Mouse (Mus musculus): ENCODE results near the gene Tbc1d7. TPM values are rescaled to one million over a fixed set of nuclear protein-coding genes. Genes with fewer than 3 reads are reported as not detected.
A peak's percentile ranks its signal among the peaks of the same experiment; 100 is the strongest.

The Tbc1d7 gene
- total RNA-seq, 1 experiment from 2014 or later = 21.5 TPM

DNA sequence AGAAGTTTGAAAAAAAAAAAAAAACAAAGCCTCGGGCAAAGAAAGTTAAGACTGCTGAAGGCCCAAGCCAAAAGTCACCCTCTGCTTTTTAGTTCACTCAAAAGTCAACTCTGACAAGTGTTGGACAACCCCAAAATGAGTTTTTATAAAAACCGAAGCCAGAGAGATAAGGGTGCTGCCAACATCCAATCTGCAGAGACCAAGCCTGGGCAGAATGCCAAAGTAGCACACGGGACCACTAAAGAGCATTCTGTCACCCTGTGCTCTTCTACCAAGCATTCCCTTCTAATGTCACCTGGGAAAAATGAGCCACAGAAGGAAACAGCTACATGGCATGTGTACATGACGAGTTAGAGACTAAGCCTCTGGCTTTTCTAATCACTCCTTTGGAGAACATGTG lies 36.8 kb downstream of the Tbc1d7 start:
- no peak for DNase-seq

DNA sequence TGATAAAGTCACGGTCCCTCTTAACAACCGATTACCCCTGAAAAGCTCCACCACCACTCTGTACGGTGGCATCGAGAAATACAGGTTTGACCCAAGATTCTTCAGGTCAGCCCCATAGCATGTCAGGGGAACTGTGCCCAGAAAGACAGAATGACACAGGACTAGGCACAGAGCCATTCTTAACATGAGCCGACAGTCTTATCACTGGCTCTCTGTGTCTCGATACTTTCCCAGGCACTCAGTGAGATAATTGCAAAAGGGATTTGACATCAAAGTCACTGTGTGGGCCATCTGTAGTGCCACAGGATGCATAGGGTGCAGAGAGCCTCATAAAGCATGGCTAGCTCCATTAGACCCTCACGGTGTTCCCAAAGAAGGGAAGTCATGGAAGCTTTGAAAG lies 37.9 kb downstream of the Tbc1d7 start:
- no peak for DNase-seq

DNA sequence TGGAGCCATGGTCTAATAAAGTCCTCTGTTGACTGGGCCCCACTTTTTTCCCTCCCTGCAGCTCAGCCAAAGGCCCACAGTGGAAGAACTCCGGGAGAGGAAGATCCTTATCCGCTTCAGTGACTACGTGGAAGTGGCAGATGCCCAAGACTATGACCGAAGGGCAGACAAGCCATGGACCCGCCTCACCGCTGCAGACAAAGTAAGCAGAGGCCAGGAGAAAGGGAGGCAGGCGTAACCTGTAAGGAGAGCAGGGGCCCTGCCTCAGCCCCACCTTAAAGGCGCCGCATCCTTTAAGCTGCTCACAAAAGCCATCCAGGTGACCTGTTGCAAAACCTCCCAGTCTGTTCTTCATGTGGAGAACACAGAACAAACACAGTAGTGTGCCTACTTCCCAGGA lies 38.4 kb downstream of the Tbc1d7 start:
- no peak for DNase-seq

DNA sequence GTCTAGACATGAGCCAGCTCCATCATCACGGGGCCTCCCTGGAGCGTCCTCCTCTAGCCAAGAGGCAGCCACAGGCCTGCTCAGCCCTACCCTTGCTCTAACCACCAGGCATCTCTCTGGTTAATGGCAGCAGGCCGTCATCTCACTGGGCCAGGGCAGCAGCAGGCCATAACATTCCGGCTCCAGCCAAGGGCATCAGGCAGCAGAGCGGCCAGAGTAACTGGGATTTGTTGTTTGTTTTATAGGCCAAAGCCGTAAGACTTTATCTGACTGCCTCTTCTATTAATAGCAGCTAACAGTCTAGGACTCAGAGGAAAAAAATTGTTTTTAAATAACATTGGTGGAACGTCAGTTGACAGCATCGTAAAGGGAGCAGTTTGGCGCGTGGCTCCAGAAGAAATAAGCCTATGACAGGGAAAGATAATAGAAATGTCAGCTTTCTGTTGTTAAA lies 39.5 kb downstream of the Tbc1d7 start:
- no peak for DNase-seq

DNA sequence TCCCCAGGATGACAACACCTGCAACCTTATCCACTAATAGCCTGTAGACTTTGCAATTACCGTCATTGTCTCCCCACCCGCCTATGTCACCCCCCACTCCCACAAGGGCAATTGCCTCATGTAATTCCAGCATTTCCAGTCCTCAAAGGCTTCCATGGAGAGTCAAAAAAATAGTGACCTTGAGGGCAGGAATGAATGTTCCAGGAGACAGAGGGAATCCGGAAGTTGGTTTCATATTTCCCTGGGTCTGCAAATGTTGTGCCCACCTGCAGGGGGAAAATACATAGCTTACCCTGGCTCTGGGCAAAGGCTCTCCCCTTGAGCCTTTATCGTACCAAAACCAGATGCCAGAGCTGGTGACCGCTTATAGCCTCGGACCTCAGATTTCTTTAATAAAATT lies 41.1 kb downstream of the Tbc1d7 start:
- no peak for DNase-seq

DNA sequence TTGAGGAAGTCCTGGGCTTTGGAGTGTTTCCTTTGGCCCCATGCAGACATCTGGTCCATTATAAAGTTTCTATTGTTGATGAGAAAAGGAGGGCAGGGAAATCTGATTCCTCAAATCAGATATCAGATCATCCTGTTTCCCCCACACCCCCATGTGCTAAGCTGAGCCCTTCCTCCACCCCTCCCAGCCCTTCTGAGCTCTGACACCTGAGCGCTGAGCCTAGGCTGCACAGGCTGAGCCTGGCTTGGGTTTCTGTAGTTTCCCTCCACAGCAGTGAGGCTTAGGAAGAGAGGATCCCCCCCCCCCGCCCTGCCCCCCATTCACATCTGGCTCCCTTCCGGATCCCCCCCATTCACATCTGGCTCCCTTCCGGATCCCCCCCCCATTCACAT lies 46.6 kb downstream of the Tbc1d7 start:
- no peak for DNase-seq

DNA sequence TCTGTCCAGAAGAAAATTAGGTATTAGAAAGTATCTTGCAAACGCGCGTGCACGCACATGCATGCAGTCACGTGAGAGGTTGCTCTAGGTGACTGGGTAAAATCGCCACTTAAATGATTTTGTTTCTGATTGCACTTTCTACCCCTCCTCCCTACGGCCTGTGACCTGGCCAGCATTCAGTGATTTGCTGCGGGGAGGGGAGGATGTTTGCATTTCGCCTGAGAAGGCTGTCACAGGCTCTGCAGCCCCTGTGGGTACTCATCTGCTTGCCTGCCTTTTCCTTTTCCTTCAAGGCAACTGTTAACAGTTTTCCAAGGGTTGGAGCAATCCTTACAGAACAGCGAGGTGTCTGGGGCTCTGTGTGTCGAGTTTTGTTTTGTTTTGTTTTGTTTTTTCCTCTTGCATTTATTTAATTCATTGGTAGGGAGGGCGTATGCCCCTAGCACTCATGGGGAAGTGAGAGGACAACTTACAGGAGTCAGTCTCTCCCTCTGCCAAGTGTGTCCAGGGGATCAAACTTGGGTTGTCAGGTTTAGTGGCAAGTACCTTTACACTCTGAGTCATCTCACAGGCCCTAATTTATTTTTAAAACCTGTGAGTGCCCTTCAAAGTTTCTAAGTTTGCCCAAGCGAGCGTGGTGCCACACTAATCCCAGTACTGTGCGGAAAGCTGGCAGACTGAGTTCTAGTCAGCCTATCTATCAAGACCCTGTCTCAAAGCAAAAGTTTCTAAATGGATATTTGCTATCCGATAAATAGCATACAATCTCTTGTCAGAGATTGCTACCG lies 47.2 kb downstream of the Tbc1d7 start:
- DNase-seq = no peak

DNA sequence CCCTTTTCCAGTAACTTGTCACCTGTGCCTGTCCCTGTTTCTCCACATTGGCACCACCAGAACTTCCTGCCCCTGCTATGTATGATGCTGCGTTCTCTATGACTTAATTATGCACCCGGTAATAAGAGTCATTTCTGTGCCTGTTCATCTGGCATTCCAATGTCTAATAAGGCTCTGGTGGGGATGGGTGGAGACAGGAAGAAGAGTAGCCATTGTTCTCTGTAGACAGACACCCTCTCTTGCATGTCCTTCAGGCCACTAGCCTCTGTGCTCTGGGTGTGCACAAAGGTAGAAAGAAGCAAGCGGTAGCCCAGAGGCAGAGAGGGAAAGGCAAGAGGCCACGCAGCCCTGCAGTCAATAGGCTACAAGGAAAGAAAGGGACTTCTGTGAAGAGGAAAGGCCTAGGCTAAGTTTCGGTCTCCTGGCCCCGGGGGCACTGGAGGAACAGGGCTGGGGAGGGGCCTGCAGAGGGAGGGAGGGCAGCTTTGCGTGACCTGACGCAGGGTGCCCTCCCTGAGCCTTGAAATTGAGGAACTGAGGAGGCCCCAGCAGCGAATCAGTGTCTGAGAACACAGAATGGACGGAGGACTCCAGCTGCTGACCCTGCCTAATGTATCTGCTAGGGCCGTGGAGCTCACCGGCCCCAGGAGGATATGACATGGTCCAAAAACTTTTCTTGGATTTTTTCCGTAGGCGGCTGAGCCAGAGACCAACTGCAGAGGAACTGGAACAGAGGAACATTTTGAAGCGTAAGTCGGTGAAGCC lies 48.8 kb downstream of the Tbc1d7 start:
- no peak for DNase-seq

DNA sequence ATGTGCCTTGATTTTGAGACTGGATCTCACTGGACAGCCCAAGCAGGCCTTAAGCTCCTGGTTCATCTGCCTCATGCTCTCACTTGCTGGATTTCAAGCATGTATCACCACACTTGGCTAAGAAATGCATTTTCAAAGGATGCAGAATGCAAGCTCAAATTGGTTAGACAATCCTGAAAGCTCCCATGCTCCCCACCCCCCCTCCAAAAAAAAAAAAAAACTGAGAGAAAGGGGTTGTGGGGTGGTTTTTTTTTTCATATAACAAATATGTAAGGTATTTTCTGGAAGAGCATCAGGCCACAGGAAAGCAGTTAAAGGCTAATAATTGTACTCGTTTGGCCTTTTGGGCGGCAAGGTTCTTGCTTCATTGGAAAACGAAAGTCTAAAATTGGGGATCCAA lies 58.2 kb downstream of the Tbc1d7 start:
- no peak for DNase-seq

DNA sequence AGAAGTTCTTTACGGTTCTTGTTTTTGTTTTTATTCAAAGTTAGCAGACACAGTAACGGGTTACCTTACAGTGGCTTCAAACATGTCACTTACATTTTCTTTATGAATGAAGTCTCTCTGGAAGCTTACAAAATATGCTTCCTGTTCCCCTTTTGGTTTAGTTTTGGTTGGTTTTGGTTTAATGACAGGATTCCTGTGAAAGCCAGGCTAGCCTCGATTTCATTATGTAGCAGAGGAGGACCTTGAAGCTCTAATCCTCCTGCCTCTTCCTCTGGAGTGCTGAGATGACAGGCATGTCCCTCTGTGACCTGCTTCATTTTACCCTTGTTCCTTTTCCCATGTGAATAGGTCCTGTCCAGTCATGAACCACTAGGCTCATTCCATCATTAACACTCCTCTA lies 58.6 kb downstream of the Tbc1d7 start:
- no peak for DNase-seq

DNA sequence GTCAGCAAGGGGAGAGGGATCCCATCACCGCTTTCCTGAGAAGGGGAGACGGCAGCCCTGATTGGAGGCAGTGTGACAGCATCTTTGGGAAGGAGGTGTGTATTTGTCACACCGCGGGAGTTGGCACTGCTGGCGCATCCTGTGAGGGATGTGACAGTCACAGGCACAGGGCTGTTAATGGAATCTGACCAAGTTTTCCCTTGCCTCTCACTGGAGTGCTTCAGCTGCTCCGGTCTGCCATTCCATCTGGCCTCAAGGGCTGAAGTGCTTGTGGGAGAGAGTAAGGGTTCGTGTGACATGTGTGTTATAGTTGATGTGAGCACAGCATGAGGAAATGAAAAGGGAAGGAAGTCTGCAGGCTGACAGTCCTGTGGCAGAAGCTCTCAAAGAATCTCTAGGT lies 59.0 kb downstream of the Tbc1d7 start:
- peak; percentile 41 for DNase-seq

DNA sequence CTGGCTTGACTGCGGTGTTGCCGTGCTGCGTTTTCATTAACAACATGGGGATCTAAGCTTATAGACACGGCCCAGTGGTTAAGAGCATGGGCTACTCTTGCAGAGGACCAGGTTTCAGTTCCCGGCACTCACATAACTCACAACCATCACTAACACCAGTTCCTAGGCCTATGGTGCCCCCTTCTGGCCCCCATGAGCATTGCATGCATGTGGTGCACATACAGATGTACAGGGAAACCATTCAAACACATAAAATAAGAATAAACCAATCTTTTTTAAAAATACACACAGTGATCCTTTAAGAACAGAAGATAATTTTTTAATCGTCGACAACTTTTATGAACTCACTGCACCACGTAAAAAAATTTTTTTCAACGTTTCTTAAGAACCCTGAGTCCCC lies 66.8 kb downstream of the Tbc1d7 start:
- no peak for DNase-seq

DNA sequence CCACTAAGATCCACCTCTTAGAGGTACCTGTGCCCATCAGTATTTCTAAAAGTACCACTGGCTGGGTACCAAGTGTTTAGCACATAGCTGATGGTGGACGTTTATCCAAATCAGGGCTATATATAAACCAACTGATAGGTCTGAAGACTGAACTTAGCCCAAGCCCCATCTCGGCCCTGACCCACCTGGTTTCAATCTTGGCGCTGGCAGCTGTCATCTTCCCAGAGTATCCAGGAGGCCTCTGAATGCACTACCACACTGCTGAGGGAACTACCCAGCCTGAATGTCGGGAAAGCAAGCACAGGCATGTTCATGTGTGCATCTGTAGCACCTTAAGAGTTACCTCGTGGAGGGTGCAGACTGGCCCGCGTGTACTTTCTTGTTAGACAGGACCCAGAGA lies 68.4 kb downstream of the Tbc1d7 start:
- no peak for DNase-seq

Other genes with a start within 250 kb of the Tbc1d7 start
- gene Gfod1, start 132.7 kb upstream of the Tbc1d7 start, total RNA-seq (2021) = 9.0 and 9.9 TPM in 2 replicates
- 28.4 and 32.7 TPM in 2 replicates for gene Sirt5, start 194.0 kb upstream of the Tbc1d7 start, total RNA-seq (2021)
- gene Nol7, start 226.9 kb upstream of the Tbc1d7 start, total RNA-seq (2021) = 116 TPM in 2 replicates